Mouse (Mus musculus) adrenal gland (tissue): ENCODE measurements around the gene Adamts18.

Source experiments
- intact Hi-C: fragments of 180-260 bp; cut with DNase I; formaldehyde crosslinking; loops from one replicate; pipeline ENCODE4 v1.15.1; 2025

Adamts18 gene

DNA sequence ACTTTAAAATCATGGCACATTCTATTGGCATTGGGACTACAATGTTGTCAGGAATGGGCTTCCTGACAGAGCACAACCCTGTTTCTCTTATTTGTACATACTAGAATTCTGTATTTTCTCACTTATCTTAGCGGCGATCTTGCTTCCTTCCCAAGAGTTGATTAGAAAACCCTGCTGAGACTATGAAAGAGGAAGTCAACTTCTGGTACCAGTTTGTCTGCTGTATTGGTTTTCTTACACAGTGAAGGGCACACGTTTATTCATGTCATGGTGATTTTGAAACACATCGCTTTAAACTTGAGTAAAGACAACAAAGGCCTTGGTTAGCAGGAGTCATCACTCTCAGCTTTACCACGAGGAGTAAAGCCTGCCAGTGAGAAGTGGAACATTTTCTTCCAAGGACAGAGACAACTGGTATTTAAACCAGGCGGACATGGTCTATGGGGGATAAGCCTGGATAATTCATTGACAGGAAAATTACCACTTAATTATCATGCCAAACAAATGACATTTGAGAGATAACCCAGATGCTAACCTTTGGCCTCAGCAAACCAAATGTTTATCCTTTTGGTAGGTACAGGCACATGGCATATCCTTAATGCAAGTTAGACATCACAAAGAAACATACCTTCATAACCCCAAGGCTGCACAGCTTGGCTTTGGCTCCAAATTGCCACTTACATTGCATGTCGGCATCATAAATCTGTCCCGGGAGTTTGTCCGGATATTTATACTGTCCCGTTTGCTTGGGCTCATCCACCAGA, 84.8 kb downstream of the Adamts18 start:
- intact Hi-C loops, result no loop called here

GRCm38 (mm10) chr8:113762101-113762500, 86.4 kb downstream of the Adamts18 start:
- intact Hi-C loops, result no loop called here

DNA sequence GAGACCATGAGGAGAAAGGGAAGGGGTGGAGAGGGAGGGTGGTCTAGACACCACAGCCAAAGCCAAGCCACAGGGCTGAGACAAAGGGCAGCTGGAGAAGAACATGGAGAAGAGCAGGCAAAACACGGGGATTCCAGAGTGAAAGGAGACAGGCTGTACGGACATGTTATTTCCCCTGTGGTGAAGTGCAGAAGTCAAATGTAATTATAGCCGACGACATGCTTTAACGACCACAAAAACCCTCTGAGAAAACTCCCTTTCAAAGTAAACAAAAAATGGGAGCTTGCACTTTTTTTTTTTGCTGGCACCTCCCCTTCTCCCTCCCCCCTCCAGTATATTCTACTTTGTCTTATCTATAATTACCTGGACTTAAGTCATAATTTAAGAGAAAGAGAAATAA, 92.7 kb downstream of the Adamts18 start:
- intact Hi-C loops, result no loop called here

DNA sequence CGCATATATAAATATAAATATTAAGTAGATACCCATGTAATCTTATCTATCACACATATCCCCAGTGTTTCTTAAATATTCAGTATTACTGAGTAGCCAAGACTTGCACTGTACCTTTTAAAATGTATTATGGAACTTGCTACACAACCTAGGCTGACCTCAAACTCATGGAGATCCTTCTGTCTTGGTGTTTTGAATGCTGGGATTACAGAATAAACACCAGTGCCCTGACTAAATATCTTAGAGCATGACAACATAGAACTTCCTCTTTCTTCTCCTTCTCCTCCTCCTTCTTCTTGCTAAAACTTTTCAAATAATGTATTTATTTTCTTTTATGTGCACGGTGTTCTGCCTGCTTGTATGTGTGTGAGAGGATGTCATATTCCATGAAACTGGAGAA, 95.4 kb downstream of the Adamts18 start:
- intact Hi-C loops, result no loop called here

- intact Hi-C loops, result no loop called here
Measured at GRCm38 (mm10) chr8:113752349-113752748, 96.2 kb downstream of the Adamts18 start.

GRCm38 (mm10) chr8:113735496-113736060, 113.0 kb downstream of the Adamts18 start:
- intact Hi-C loops, result no loop called here

- intact Hi-C loops, result no loop called here
Measured at GRCm38 (mm10) chr8:113725331-113725730, 123.2 kb downstream of the Adamts18 start.

DNA sequence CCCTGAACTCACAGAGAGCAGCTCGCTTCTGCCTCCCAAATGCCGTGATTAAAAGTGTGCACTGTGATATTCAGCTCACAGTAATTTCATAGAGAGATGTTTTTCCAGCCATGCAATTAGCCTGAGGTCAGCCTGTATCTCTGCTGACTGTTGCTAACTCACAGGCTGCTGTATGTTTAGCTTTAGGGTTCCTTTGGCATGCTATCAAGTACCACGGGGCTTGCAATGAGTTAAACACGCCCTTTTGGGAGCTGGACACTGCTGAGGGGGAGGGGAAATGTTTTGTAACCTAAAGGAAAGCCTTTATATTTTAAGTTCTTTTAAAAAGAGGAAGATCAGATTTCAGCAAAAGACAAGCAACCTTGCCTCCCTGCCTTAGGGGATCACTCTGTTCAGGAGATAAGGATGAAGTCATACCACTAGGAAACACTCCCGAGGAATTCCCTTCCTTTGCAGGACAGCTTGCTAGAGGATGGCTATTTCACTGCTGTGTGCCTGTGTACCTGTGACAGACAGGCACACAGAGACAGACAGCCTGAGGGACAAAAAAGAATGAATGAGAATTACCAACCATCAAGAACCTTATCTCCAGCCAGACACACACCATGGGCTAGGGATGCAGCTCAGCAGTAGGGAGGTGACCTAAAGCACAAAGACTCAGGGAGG, 124.5 kb downstream of the Adamts18 start:
- intact Hi-C loops, result no loop called here

GRCm38 (mm10) chr8:113721459-113721858, 127.1 kb downstream of the Adamts18 start:
- intact Hi-C loops, result no loop called here

DNA sequence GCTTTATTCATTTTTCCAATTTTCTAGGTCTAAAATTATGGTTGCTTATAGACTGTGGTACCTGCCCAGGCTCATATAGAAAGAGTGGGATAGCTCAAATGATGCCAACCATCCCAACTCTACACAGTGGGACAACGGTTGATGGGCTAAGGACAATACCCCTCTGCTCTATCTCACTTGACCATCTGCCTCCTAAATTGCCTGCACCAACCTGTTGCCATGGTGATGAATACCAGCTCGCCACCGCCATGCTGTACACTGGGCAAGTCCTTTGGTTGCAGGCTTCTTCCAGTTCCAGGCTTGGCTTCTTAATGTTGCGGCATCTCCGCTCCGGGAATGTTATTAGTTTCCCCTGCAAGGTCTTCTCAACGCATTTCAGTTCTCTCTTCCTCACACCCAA, 143.6 kb downstream of the Adamts18 start:
- intact Hi-C loops, result no loop called here

- intact Hi-C loops, result no loop called here
Measured at GRCm38 (mm10) chr8:113691622-113692343, 156.8 kb downstream of the Adamts18 start.

- intact Hi-C loops, result no loop called here
Measured at GRCm38 (mm10) chr8:113688543-113688915, 160.0 kb downstream of the Adamts18 start.

DNA sequence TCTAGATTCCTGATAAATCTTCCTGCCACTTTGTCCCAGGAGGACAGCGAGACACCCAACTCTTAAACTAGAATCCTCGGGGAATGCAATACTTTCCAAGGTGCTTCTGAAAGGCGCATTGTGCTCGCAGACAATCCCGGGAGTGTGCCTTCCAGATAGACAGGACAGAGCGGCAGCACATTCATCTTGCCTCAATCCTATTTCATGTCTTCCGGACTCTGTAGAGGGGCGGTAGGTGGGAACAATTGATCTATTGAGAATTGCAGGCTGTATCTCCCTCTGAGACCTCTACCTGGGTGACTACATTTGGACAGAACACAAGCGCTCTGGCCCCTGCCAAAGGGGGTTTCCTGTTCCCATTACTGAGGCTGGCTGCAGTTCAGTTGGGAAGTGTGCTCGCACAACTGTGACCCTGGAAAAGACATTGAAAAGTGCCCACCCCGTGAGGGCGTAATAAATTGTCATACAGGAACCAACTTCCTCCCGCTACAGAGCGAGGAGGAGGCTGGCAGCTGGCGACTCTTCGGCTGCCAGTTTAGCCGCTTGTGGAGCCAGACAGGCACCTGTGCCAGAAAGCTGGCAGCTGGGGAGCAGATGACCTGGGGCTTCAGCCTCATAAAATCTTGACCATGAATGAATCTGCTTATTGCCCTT, 160.5 kb downstream of the Adamts18 start:
- intact Hi-C loops, result no loop called here

GRCm38 (mm10) chr8:113679361-113679760, 169.2 kb downstream of the Adamts18 start:
- intact Hi-C loops, result no loop called here

GRCm38 (mm10) chr8:113676811-113677210, 171.7 kb downstream of the Adamts18 start:
- intact Hi-C loops, result no loop called here

- intact Hi-C loops, result no loop called here
Measured at GRCm38 (mm10) chr8:113675281-113675680, 173.3 kb downstream of the Adamts18 start.

DNA sequence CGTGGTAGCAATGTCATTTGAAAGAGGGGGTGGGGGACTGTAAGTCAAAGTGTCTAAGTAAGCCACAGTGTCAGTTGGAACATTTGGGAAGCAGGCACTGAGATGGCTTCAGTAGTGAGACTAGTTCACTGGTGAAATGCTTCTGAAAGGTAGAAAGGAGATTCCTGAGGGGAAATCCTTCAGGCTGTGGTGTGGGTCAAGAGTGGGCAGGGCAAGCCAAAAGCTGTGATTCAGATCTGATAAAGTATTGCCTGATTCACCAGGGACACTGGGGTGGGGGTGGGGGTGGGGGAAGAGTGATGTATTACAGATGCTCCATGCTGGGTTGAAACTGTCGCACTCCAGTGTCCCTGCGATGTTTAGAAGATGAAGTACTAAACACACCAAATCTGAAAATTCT, 173.9 kb downstream of the Adamts18 start:
- intact Hi-C loops, result no loop called here

- intact Hi-C loops, result no loop called here
Measured at GRCm38 (mm10) chr8:113673300-113673699, 175.2 kb downstream of the Adamts18 start.

- intact Hi-C loops, result no loop called here
Measured at GRCm38 (mm10) chr8:113672599-113673255, 175.8 kb downstream of the Adamts18 start.

DNA sequence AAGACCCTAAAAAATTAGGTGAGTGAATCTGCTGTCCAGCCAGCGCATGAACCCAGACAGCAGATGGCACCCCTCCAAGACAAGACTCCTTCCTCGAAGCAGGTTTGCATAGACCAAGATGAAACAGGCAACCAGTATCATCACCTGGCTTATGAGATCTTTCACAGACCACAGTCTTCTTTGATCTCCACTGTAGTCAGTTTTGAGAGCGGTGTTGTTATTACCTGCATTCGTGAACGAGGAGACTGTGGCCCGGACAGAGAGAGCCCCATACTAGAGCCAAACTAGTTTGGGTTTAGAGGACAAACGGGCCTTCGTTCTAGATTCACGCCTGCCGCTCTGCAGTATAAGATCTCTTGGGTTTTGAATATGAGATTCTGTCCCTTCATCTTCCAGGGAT, 178.6 kb downstream of the Adamts18 start:
- intact Hi-C loops, result loop anchor here (10.0 kb wide), 1 partner anchor 695 kb away; no protein-coding TSS in a partner anchor
